Mouse (Mus musculus) 3T3-L1 (cell line): Measurements from ENCODE around the gene Disp1.

ENCODE experiments used
- DNase-seq: peaks from one replicate; pipeline ENCODE4 v3.0.0-alpha.2; 2015; ENCODE audit warnings: low read depth, low spot score

The Disp1 gene

DNA sequence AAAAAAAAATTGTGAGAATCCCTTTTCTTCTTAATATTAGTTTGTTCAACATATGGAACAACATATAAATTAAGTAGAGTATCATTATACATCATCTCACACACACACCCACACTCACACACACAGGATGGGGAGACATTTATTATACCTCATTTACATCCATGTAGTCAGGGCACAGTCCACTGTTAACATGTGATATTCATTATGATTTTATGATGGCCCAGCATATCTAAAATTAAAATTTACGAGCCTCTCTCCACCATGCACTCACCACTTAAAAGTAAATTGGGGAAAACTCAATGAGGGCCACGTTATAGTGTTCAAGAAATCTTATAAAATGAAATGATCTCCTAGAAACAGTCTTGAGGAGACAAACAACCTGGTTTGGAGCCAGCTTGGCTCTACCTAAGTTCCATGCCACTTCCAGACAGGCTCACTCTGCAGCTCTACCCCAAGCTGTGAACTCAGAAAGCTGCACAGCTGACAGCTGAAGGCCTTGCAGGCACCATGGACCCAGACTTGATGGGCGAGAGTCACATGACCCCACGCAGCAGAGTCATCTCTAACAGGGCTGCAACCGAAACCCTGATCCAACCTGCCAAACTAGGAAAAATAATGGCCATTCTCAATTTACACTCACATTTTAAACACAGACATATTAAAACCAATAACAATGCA, 57.7 kb downstream of the Disp1 start:
- no peak for DNase-seq

- DNase-seq: no peak
These were observed 60.3 kb downstream of the Disp1 start for GRCm38 (mm10) chr1:183161057-183161456.

GRCm38 (mm10) chr1:183160188-183160587, 61.1 kb downstream of the Disp1 start:
- no peak for DNase-seq

- DNase-seq: no peak
These were observed 62.1 kb downstream of the Disp1 start for GRCm38 (mm10) chr1:183159183-183159582.

- DNase-seq: peak; percentile 60
These were observed 65.7 kb downstream of the Disp1 start for GRCm38 (mm10) chr1:183155600-183155999.

GRCm38 (mm10) chr1:183154296-183155204, 66.8 kb downstream of the Disp1 start:
- no peak for DNase-seq

DNA sequence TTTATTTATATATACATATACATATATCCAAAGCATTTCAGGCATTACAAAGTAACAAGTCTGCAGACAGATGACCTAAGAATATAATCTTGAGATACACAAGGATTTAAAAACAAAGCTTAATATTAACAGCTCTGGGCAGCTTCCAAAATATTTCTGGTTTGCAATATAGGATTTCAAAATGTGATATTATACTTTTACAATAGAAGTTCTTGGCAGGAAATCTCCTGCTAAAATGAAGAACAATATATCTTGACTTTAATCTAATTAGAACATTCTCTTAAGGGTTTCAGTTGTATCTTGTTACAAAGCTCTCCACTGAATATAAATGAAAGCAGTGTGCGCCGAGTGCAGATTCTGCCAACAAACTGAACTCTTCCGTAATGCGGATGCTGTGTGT, 68.0 kb downstream of the Disp1 start:
- no peak for DNase-seq

GRCm38 (mm10) chr1:183151510-183152319, 69.6 kb downstream of the Disp1 start:
- no peak for DNase-seq

DNA sequence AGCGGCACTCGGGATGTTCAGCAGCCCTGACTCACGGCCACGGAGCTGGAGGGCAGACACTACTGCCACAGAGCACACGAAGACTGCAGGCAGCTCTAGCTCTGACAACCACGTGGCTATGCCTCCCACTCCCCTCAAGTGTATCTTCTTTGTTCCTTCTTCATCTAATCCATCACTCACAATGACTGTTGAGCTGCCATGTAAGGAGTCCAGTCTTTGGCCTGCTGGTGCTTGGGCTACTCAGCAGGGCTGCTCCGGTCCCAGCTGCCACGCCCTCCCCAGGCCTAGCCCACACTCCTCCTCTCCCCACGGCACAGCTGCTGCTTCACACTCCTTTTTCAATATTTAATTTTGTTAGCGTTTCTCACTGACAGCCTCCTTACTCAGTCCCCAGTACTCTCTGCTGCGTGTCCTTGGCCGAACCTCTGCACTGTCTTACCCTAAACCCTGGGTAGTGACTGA, 70.9 kb downstream of the Disp1 start:
- no peak for DNase-seq

DNA sequence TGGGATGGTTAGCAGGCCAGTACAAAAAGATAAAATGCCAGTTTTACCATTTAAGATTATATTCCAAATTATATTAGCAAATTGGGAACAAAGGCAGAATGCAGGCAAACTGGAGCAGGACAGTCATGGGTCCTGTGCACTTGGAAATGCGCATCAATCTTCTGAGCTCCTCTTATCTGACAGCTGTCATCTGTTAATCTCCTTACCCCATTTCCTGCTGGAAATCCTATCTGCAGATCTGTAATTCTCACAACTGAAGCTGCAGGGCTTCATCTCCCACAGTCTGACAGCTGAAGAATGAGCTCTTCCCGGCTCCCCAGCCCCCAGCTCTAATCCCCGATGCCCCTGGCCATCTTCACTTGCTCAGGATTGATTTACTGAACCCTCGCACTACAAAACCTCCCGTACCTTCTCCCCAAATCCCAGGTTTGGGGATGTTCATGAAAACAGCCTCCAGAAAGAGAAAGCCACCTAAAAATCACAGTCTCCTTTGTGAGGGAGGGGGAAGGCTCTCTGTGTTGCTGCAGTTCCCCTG, 71.7 kb downstream of the Disp1 start:
- DNase-seq: no peak

DNA sequence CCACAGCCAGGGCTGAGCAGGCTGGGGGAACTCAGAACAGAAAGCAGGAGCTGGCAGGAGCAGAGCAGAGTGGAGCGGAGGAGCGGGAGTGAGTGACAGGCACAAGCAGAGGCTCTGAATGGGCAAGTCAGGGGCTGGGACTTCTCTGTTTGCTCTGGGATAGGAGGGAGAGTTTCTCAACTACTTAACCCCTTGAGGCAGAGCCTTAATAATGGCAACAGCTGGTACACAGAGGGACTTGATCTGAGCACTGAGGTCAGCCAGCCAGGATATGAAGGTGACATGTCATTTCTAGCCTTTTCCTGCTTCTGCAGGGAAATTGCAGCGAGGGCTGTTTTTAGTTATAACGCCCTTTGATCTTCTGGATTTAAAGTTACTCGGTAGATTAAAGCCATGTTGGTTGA, 73.9 kb downstream of the Disp1 start:
- peak; percentile 62 for DNase-seq

- DNase-seq: no peak
These were observed 74.5 kb downstream of the Disp1 start for GRCm38 (mm10) chr1:183146795-183147194.

DNA sequence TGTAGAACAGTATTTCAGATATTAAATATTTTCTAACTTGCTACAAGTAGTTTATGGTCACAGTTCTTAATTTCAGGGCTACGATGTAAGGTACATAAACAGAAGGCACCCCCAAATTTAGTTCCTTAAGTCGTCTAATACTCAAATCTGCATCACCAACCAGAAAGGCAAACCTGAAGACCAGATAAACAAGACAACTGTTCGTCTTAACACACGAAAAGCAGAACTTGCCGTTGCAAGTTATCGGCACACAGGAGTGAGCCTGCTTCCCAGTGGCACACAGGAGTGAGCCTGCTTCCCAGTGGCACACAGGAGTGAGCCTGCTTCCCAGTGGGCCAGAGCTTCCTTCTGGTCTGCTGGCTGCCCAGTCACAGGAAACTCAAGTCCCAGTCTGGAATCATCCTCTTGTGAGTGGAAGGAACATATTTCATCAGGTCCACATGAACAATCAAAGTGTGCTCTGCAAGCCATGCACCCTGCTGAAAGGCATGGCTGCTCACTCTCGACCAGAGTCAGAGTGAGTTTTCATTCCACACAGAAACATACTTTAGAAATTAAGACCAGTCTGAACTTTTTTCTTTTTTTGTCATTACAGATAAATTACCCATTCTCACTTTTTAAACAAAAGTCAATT, 75.1 kb downstream of the Disp1 start:
- DNase-seq: no peak

DNA sequence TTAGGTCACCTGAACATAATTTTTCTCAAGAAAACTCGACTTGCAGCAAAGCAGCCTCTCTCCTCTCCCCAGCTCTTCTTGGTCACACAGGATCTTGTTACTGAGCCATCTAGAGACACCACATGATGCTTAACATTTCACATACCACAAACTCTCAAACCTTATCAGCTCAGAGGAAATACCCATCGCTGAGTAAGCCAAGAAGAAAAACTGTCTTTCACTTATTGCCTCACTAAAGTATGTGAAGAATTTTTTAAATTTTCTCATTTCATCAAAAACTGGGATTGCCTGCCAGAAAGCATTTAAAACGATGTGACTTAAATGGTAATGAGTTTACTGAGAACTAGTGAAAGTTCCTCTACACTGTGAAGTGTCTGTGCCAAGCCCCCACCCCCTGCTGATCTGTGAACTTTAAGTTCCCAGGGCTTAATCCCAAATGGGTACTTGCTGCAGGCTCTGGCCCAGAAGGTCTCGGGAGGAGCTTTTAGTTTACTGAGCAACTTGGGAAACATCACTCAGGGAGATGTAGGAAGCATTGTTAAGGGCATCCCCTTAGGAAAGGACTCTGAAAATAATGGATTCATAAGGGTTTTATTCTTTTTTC, 76.6 kb downstream of the Disp1 start:
- peak; percentile 87 for DNase-seq

DNA sequence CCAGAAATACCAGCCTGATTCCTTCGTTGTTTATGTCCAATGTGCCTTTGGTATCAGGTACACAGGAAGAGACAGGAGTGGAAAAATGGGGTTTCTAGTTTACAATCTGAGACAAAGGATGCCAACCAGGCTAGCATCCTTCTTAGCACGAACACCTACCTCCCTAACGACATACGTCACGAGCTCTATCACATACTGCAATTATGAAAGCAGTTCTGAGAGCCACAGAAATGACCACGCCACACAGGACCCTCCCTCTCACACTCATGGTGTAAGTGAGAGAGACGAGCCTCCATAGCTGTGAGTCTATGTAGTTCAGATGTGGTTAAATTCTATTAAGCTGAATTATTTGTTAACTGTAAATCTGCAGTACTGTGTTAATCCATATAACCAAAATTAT, 78.1 kb downstream of the Disp1 start:
- no peak for DNase-seq

GRCm38 (mm10) chr1:183142566-183142965, 78.8 kb downstream of the Disp1 start:
- DNase-seq: no peak

GRCm38 (mm10) chr1:183141329-183141728, 80.0 kb downstream of the Disp1 start:
- no peak for DNase-seq

DNA sequence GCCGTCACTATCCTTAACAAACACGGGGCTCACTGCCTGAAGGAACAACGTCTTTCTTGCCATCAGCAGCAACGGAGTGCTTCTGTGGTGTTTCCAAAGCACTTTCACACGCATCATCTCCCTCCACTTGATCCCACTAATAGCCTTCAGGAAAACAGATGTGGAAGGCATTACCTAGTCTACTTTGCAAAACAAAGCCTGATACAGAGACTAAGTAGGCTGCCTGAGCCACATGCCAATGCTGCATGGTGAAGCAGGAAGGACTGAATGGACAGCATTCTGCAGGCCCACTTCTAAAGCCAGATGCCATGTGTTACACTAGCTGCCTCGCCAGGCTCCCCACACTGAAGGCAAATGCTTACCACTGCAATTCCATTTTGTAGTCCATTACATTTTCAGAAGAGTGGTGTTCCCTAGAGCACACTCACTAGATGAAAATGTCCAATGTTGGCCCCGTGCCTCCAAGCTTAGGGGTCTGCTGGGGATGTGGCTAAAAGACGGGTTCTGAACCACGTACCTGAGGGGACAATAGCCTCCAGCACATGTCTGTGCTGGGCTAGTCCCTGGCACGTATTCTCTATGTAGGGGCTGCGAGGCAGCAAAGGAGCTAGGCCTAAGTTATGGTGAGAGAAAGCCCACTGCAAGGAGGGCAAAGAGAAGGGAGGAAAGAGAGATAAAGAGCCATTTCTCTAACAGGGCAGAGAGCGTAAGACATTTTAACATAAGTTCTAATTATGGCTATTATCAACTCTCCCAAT, 80.6 kb downstream of the Disp1 start:
- DNase-seq: no peak

DNA sequence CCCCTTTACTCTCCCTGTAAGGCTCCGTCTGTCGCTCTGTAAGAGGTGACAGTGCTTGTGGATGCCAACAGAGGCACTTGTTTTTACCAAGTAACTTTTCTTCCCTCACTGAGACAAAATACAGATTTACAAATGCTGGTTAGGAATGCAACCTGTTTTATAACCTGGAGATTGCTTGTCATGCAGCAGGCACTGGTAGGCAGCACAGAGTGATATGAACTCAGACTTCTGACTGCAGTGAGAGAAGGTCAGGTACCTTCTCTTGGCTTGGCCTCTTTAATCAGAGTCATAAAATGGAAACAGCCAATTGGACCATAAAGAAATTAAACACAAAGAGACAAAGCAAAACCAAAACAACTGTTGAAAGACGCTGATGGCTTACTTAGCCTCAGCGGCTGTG, 83.2 kb downstream of the Disp1 start:
- no peak for DNase-seq

GRCm38 (mm10) chr1:183134427-183134826, 86.9 kb downstream of the Disp1 start:
- DNase-seq: no peak
